Mouse (Mus musculus) kidney, postnatal 0 days (tissue): ENCODE measurements around the gene Cngb1. TPM values are rescaled to one million over a fixed set of nuclear protein-coding genes. Genes with fewer than 3 reads are reported as not detected.

Experiments
- ATAC-seq: fragments of 200-750 bp; cut with Nextera tagmentation; replicated peaks from 2 replicates; pipeline ENCODE4 v1.8.0; 2017; ENCODE audit warnings: low read depth, moderate number of reproducible peaks, moderate TSS enrichment, moderate library complexity; ENCODE audit not compliant: low FRiP score
- DNase-seq: peaks from one replicate; pipeline ENCODE4 v3.0.0-alpha.2; 2016; ENCODE audit warnings: low spot score
- H3K27ac ChIP-seq: fragments of 300-500 bp; sonication (generic); 2 replicates; pipeline ENCODE4 v1.5.1; 2014; ENCODE audit warnings: mild to moderate bottlenecking
- H3K27me3 ChIP-seq: fragments of 300-500 bp; sonication (generic); 2 replicates; pipeline ENCODE4 v1.6.1; 2014; ENCODE audit warnings: low read length, mixed read lengths; ENCODE audit not compliant: insufficient read depth
- H3K36me3 ChIP-seq: fragments of 300-500 bp; sonication (generic); 2 replicates; pipeline ENCODE4 v1.6.1; 2014; ENCODE audit warnings: low read length, mixed read lengths; ENCODE audit not compliant: insufficient read depth
- H3K4me1 ChIP-seq: fragments of 300-500 bp; sonication (generic); replicated peaks from 2 replicates; pipeline ENCODE4 v1.6.1; 2014; ENCODE audit warnings: antibody characterized with exemption, low read length, mixed read lengths; ENCODE audit not compliant: insufficient read depth
- H3K4me2 ChIP-seq: fragments of 300-500 bp; sonication (generic); 2 replicates; pipeline ENCODE4 v1.6.1; 2014; ENCODE audit warnings: mild to moderate bottlenecking, low read length, moderate library complexity, mixed read lengths
- H3K4me3 ChIP-seq: fragments of 300-500 bp; sonication (generic); replicated peaks from 2 replicates; pipeline ENCODE4 v1.5.1; 2014; ENCODE audit warnings: low read depth, low read length
- H3K9ac ChIP-seq: fragments of 300-500 bp; sonication (generic); 2 replicates; pipeline ENCODE4 v1.6.1; 2014; ENCODE audit warnings: low read depth, low read length
- H3K9me3 ChIP-seq: fragments of 300-500 bp; sonication (generic); replicated peaks from 2 replicates; pipeline ENCODE4 v1.6.1; 2016; ENCODE audit warnings: low read length, inconsistent platforms, mixed read lengths
- CTCF ChIP-seq: IDR thresholded peaks from 2 replicates; pipeline ENCODE4 v1.5.1; 2016; ENCODE audit warnings: antibody characterized with exemption, low read depth, mild to moderate bottlenecking, moderate library complexity
- WGBS: fragments of 180-500 bp; shearing (Covaris S2); extraction: QIAGEN DNeasy Blood & Tissue Kit; methylation state at CpG from one replicate; pipeline ENCODE4 v1.1.7; 2014; 5-methylcytosine and 5-hydroxymethylcytosine counted together
- polyA plus RNA-seq: library from polyadenylated mRNA; unstranded; fragments of >200 nt; fragmentation: Nextera tagmentation; extraction: Ambion mirVana; gene quantifications from 2 replicates; pipeline ENCODE4 v1.2.1, GENCODE M21; 2015

Cngb1 gene
- polyA plus RNA-seq, 1 experiment from 2014 or later: 2.1 TPM

GRCm38 (mm10) chr8:95313857-95314256 lies 7.5 kb upstream of the Cngb1 start:
- TF ChIP-seq CTCF: no peak
- Histone ChIP-seq H3K4me3 (no peak overlapping the region), H3K4me1 (no peaks in the 10 kb centered on the region), H3K27me3 (no peaks in the 10 kb centered on the region), H3K9ac (no peak overlapping the region), H3K36me3 (no peaks in the 10 kb centered on the region), H3K4me2 (no peak overlapping the region), H3K27ac (no peak overlapping the region), H3K9me3 (no peaks in the 10 kb centered on the region)
- no peak for ATAC-seq
- 84% methylated on average over 6 of the region's 6 CpGs for WGBS
- no peak for DNase-seq

GRCm38 (mm10) chr8:95312836-95313235 lies 6.5 kb upstream of the Cngb1 start:
- WGBS: 70% methylated on average over 18 of the region's 18 CpGs
- no peak overlapping the region for H3K4me2 ChIP-seq

GRCm38 (mm10) chr8:95310342-95310970 lies 4.1 kb upstream of the Cngb1 start, which contains the start of gene Tepp:
Tepp (plus strand) TSS chr8:95310566.
- no peak for TF ChIP-seq CTCF
- no peak within 1 kb of the TSS for H3K4me3 ChIP-seq
- H3K9ac ChIP-seq: no peak within 1 kb of the TSS
- no peaks in the 10 kb centered on the region for H3K36me3 ChIP-seq
- 42% methylated on average over 6 of the region's 6 CpGs for WGBS
- no peak within 1 kb of the TSS for H3K4me2 ChIP-seq
- no peaks in the 10 kb centered on the region for H3K4me1 ChIP-seq
- no peaks in the 10 kb centered on the region for H3K9me3 ChIP-seq
- ATAC-seq: no peak
- no peaks in the 10 kb centered on the region for H3K27me3 ChIP-seq
- DNase-seq: no peak
- no peak within 1 kb of the TSS for H3K27ac ChIP-seq

More at GRCm38 (mm10) chr8:95312836-95313235, 6.5 kb upstream of the Cngb1 start:
- Histone ChIP-seq H3K36me3 (no peaks in the 10 kb centered on the region), H3K4me3 (no peak overlapping the region), H3K27ac (no peak overlapping the region), H3K9ac (no peak overlapping the region), H3K9me3 (no peaks in the 10 kb centered on the region), H3K27me3 (no peaks in the 10 kb centered on the region), H3K4me1 (no peaks in the 10 kb centered on the region)
- DNase-seq: no peak
- ATAC-seq: no peak
- TF ChIP-seq CTCF: peak; percentile 36; the same call in 1 of the 2 replicates

- TF ChIP-seq CTCF: no peak
- DNase-seq: no peak
- Histone ChIP-seq H3K4me3 (no peak overlapping the region), H3K4me2 (no peak overlapping the region), H3K27ac (no peak overlapping the region), H3K36me3 (no peaks in the 10 kb centered on the region), H3K4me1 (no peaks in the 10 kb centered on the region), H3K27me3 (no peaks in the 10 kb centered on the region), H3K9ac (no peak overlapping the region), H3K9me3 (no peaks in the 10 kb centered on the region)
- 64% methylated on average over 4 of the region's 4 CpGs for WGBS
- ATAC-seq: no peak
These were observed 859 bp downstream of the Cngb1 start for GRCm38 (mm10) chr8:95305526-95305925.

- ATAC-seq (no peak), DNase-seq (peak; percentile 78)
- Histone ChIP-seq H3K4me3 (no peak overlapping the region), H3K9me3 (no peaks in the 10 kb centered on the region), H3K27me3 (no peaks in the 10 kb centered on the region), H3K9ac (no peak overlapping the region), H3K4me1 (no peaks in the 10 kb centered on the region), H3K4me2 (no peak overlapping the region), H3K36me3 (no peaks in the 10 kb centered on the region), H3K27ac (no peak overlapping the region)
- peak; percentile 83 for TF ChIP-seq CTCF
- WGBS: 18% methylated on average over 5 of the region's 5 CpGs
These were observed 4.0 kb downstream of the Cngb1 start for GRCm38 (mm10) chr8:95302410-95302809.

- 27% methylated on average over 7 of the region's 7 CpGs for WGBS
- DNase-seq: peak; percentile 76
- H3K36me3 ChIP-seq: no peaks in the 10 kb centered on the region
- no peaks in the 10 kb centered on the region; the same call in 1 of the 2 replicates for H3K4me1 ChIP-seq
- peak overlapping the region; percentile 24 for H3K4me3 ChIP-seq
- H3K9ac ChIP-seq: peak overlapping the region; percentile 47; the same call in 1 of the 2 replicates
- no peaks in the 10 kb centered on the region for H3K27me3 ChIP-seq
- H3K27ac ChIP-seq: peak overlapping the region; percentile 74
- ATAC-seq: no peak
- H3K9me3 ChIP-seq: no peaks in the 10 kb centered on the region
- peak overlapping the region; percentile 62 for H3K4me2 ChIP-seq
- TF ChIP-seq CTCF: no peak
These were observed 12.5 kb downstream of the Cngb1 start for GRCm38 (mm10) chr8:95293891-95294290.

GRCm38 (mm10) chr8:95293172-95293571 lies 13.2 kb downstream of the Cngb1 start:
- WGBS: 50% methylated on average over 11 of the region's 11 CpGs
- Histone ChIP-seq H3K27ac (peak overlapping the region; percentile 74), H3K36me3 (no peaks in the 10 kb centered on the region), H3K4me1 (no peaks in the 10 kb centered on the region; the same call in 1 of the 2 replicates), H3K27me3 (no peaks in the 10 kb centered on the region), H3K9me3 (no peaks in the 10 kb centered on the region), H3K4me3 (peak overlapping the region; percentile 24), H3K4me2 (peak overlapping the region; percentile 62), H3K9ac (peak overlapping the region; percentile 47; the same call in 1 of the 2 replicates)
- TF ChIP-seq CTCF: no peak
- DNase-seq (peak; percentile 89), ATAC-seq (peak; percentile 30)
